25 mouse cellular contexts compared by ENCODE assay signal in the genomic region with DNA sequence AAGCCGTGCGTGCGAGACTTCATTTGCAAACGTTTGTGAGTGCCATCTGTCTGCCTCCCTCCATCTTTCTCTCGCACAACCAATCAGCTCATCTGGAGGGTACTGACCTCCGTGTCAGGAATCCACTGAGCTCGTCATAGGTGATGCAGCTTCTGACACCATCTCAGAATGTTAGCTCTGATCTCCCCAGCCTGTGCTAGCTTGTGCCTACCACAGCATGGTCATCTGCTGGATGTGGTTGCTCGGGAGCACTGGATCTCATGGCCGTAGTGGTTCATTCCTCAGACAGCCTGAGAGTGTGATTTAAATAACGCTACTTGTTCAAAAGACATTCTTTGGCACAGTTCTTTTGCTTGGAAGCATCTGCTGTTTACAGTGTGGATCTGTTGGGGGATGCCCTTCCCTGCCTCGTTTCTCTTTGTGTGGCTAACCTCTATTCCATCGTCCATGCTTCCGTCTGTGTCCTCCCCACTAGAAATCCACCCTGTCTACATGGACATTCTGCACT.
DNase-seq lines count a peak whose midpoint lies in the region; ATAC-seq lines count a peak whose summit lies in the region.
"Had no signal": no experiment of that assay in that cellular context is flagged by ENCODE, and none has a peak within 500 bp of the region (broad histone marks: within the 10 kb centered on the region; RNA-seq: fewer than 3 reads in every experiment).

No protein-coding gene starts in this region.

- peak; percentile 11 for DNase-seq in forebrain, embryonic 14.5 days (ENCODE audit: low spot score)
- DNase-seq in forebrain, embryonic 11.5 days (ENCODE audit: low spot score), result no peak
- no peak for DNase-seq in limb, embryonic 10.5 days (ENCODE audit: low spot score)
- DNase-seq in right cerebral cortex, adult 2 months (ENCODE audit: low spot score in 2 of 2), result peak; percentile 10 to 14
- DNase-seq in right cerebral cortex, postnatal 14 days, result no peak
- no peak for DNase-seq in layer of hippocampus, postnatal 10 days (ENCODE audit: low spot score in 2 of 2)
- DNase-seq: adrenal gland, postnatal 14 days; cerebellum, adult 11-12 months; cerebellum, adult 9-11 months; gastrocnemius, postnatal 25 days; heart, adult 11 months; kidney, adult 18-20 months; kidney, postnatal 25 days; lung, adult 2 months had no signal

- no peak for ATAC-seq in forebrain, embryonic 14.5 days
- no peak for ATAC-seq in forebrain, embryonic 11.5 days (replicated peaks; ENCODE audit: low FRiP score)
- ATAC-seq in limb, embryonic 12.5 days (ENCODE audit: insufficient number of reproducible peaks, insufficient read depth, low FRiP score, low TSS enrichment, low read depth), result no peak
- ATAC-seq: hindbrain, embryonic 16.5 days; midbrain, embryonic 15.5 days had no signal

- no peaks in the 10 kb centered on the region for H3K9me3 ChIP-seq in forebrain, embryonic 14.5 days (replicated peaks; ENCODE audit: control insufficient read depth, low read length)
- no peaks in the 10 kb centered on the region for H3K9me3 ChIP-seq in forebrain, embryonic 11.5 days (ENCODE audit: control insufficient read depth, low read length)
- no peaks in the 10 kb centered on the region for H3K9me3 ChIP-seq in limb, embryonic 12.5 days
- H3K9me3 ChIP-seq in limb, embryonic 10.5 days (replicated peaks), result no peaks in the 10 kb centered on the region
- H3K9me3 ChIP-seq: embryonic facial prominence, embryonic 15.5 days; heart, embryonic 10.5 days; heart, embryonic 15.5 days; kidney, embryonic 15.5 days; limb, embryonic 13.5 days; midbrain, embryonic 15.5 days; neural tube, embryonic 15.5 days had no signal

- H3K4me1 ChIP-seq in forebrain, embryonic 14.5 days (ENCODE audit: control insufficient read depth, insufficient read depth, low read length), result no peaks in the 10 kb centered on the region
- H3K4me1 ChIP-seq in forebrain, embryonic 11.5 days (replicated peaks; ENCODE audit: control insufficient read depth, insufficient read depth, low read length), result no peaks in the 10 kb centered on the region
- 0 out of 2 replicates have a peak, but pooled peaks cover 3% of the 10 kb centered on the region for H3K4me1 ChIP-seq in limb, embryonic 12.5 days (replicated peaks)
- peaks cover 4% of the 10 kb centered on the region; the same call in 1 of the 2 replicates for H3K4me1 ChIP-seq in limb, embryonic 10.5 days
- H3K4me1 ChIP-seq: embryonic facial prominence, embryonic 15.5 days; heart, embryonic 15.5 days; midbrain, embryonic 15.5 days; neural tube, embryonic 15.5 days had no signal

- H3K27me3 ChIP-seq in forebrain, embryonic 14.5 days (replicated peaks; ENCODE audit: control insufficient read depth, insufficient read depth, low read length), result no peaks in the 10 kb centered on the region
- no peaks in the 10 kb centered on the region for H3K27me3 ChIP-seq in forebrain, embryonic 11.5 days (ENCODE audit: control insufficient read depth, insufficient read depth, low read length)
- peaks cover 7% of the 10 kb centered on the region; the same call in 1 of the 2 replicates for H3K27me3 ChIP-seq in limb, embryonic 12.5 days
- no peaks in the 10 kb centered on the region for H3K27me3 ChIP-seq in limb, embryonic 10.5 days (ENCODE audit: low read depth, poor library complexity, severe bottlenecking)
- H3K27me3 ChIP-seq: embryonic facial prominence, embryonic 15.5 days; heart, embryonic 15.5 days; kidney, embryonic 15.5 days; midbrain, embryonic 15.5 days; neural tube, embryonic 15.5 days had no signal

- H3K9ac ChIP-seq in forebrain, embryonic 14.5 days (ENCODE audit: low read length), result no peak overlapping the region
- H3K9ac ChIP-seq in forebrain, embryonic 11.5 days (ENCODE audit: low read length), result no peak overlapping the region
- H3K9ac ChIP-seq in limb, embryonic 12.5 days (replicated peaks), result 0 out of 2 replicates have a peak overlapping the region, but pooled peaks have one; percentile 8
- H3K9ac ChIP-seq: embryonic facial prominence, embryonic 15.5 days; heart, embryonic 15.5 days; kidney, embryonic 15.5 days; limb, embryonic 13.5 days; midbrain, embryonic 15.5 days; neural tube, embryonic 15.5 days had no signal

- no peak overlapping the region for H3K4me3 ChIP-seq in forebrain, embryonic 14.5 days (ENCODE audit: low read depth, low read length)
- no peak overlapping the region for H3K4me3 ChIP-seq in forebrain, embryonic 11.5 days (ENCODE audit: low read depth, low read length)
- H3K4me3 ChIP-seq in limb, embryonic 12.5 days (replicated peaks), result no peak overlapping the region
- no peak overlapping the region for H3K4me3 ChIP-seq in limb, embryonic 10.5 days
- H3K4me3 ChIP-seq: embryonic facial prominence, embryonic 15.5 days; heart, embryonic 10.5 days; heart, embryonic 15.5 days; kidney, embryonic 15.5 days; limb, embryonic 13.5 days; midbrain, embryonic 15.5 days; neural tube, embryonic 15.5 days had no signal

- H3K36me3 ChIP-seq in forebrain, embryonic 14.5 days (ENCODE audit: control insufficient read depth, insufficient read depth, low read length), result no peaks in the 10 kb centered on the region
- H3K36me3 ChIP-seq in forebrain, embryonic 11.5 days (ENCODE audit: control insufficient read depth, insufficient read depth, low read length), result no peaks in the 10 kb centered on the region
- H3K36me3 ChIP-seq in limb, embryonic 12.5 days, result no peaks in the 10 kb centered on the region
- H3K36me3 ChIP-seq in limb, embryonic 10.5 days, result peaks cover 8% of the 10 kb centered on the region; the same call in 1 of the 2 replicates
- H3K36me3 ChIP-seq: embryonic facial prominence, embryonic 15.5 days; heart, embryonic 10.5 days; heart, embryonic 15.5 days; kidney, embryonic 15.5 days; limb, embryonic 13.5 days; midbrain, embryonic 15.5 days; neural tube, embryonic 15.5 days had no signal

- 68% methylated on average over 13 of the region's 13 CpGs for WGBS in forebrain, embryonic 14.5 days
- WGBS in forebrain, embryonic 11.5 days, result 80% methylated on average over 13 of the region's 13 CpGs
- WGBS in limb, embryonic 12.5 days, result 73% methylated on average over 13 of the region's 13 CpGs
- WGBS in limb, embryonic 10.5 days, result 74% methylated on average over 13 of the region's 13 CpGs

- H3K27ac ChIP-seq in forebrain, embryonic 14.5 days (ENCODE audit: low read depth, low read length), result no peak overlapping the region
- no peak overlapping the region for H3K27ac ChIP-seq in forebrain, embryonic 11.5 days (ENCODE audit: low read depth, low read length)
- no peak overlapping the region for H3K27ac ChIP-seq in limb, embryonic 12.5 days
- no peak overlapping the region for H3K27ac ChIP-seq in limb, embryonic 10.5 days
- H3K27ac ChIP-seq: embryonic facial prominence, embryonic 15.5 days; heart, embryonic 10.5 days; heart, embryonic 15.5 days; kidney, embryonic 15.5 days; limb, embryonic 13.5 days; macrophage; midbrain, embryonic 15.5 days; neural tube, embryonic 15.5 days had no signal

- H3K4me2 ChIP-seq in forebrain, embryonic 14.5 days (ENCODE audit: low read length), result no peak overlapping the region
- no peak overlapping the region for H3K4me2 ChIP-seq in forebrain, embryonic 11.5 days (ENCODE audit: low read depth, low read length, severe bottlenecking)
- no peak overlapping the region for H3K4me2 ChIP-seq in limb, embryonic 12.5 days
- H3K4me2 ChIP-seq: embryonic facial prominence, embryonic 15.5 days; heart, embryonic 15.5 days; kidney, embryonic 15.5 days; limb, embryonic 13.5 days; liver, embryonic 11.5 days; midbrain, embryonic 15.5 days; neural tube, embryonic 15.5 days had no signal

Comparison
In these comparisons a context has a peak if more than half of its experiments do, and no peak if none do; other contexts are left out.
1. DNase-seq: peak in forebrain, embryonic 14.5 days (single experiment) and right cerebral cortex, adult 2 months (2 of 2); none in forebrain, embryonic 11.5 days (single experiment), limb, embryonic 10.5 days (single experiment), right cerebral cortex, postnatal 14 days (single experiment) and layer of hippocampus, postnatal 10 days (0 of 2).